Mouse (Mus musculus) spleen, adult 2 months (tissue): ENCODE measurements around the gene Ndufv3. TPM values are rescaled to one million over a fixed set of nuclear protein-coding genes. Genes with fewer than 3 reads are reported as not detected.

Experiments used
- DNase-seq, 2 experiments: peaks; one replicate each; pipeline versions ENCODE4 v3.0.0 to v3.0.0-alpha.2; 2012 to 2021; ENCODE audit warnings: low spot score in 2 of 2, low read depth in 1 of 2
- H3K27ac ChIP-seq: fragments of 200-500 bp; 2 replicates; pipeline ENCODE4 v1.5.1; 2012; ENCODE audit warnings: low read length, inconsistent platforms; ENCODE audit not compliant: insufficient read depth
- H3K27me3 ChIP-seq: fragments of 200-500 bp; 2 replicates; pipeline ENCODE4 v1.6.1; 2012; ENCODE audit warnings: mild to moderate bottlenecking, moderate library complexity, low read length, inconsistent platforms; ENCODE audit not compliant: control insufficient read depth, insufficient read depth
- H3K36me3 ChIP-seq: fragments of 200-500 bp; 2 replicates; pipeline ENCODE4 v1.6.1; 2012; ENCODE audit warnings: mild to moderate bottlenecking, low read length, inconsistent platforms; ENCODE audit not compliant: control insufficient read depth, insufficient read depth
- H3K4me1 ChIP-seq: fragments of 200-500 bp; 2 replicates; pipeline ENCODE4 v1.6.1; 2011; ENCODE audit warnings: inconsistent platforms; ENCODE audit not compliant: control insufficient read depth, insufficient read depth, insufficient read length
- H3K4me3 ChIP-seq: fragments of 200-500 bp; 2 replicates; pipeline ENCODE4 v1.5.1; 2011; ENCODE audit warnings: mild to moderate bottlenecking, inconsistent platforms; ENCODE audit not compliant: insufficient read depth, insufficient read length; ENCODE audit errors: extremely low read depth
- CTCF ChIP-seq: fragments of 200-500 bp; IDR thresholded peaks from 2 replicates; pipeline ENCODE4 v1.5.1; 2011; ENCODE audit warnings: mild to moderate bottlenecking, inconsistent platforms; ENCODE audit not compliant: insufficient read depth, insufficient read length, insufficient replicate concordance; ENCODE audit errors: extremely low read depth
- POLR2A ChIP-seq: fragments of 200-500 bp; IDR thresholded peaks from 2 replicates; pipeline ENCODE4 v1.6.1; 2011; ENCODE audit warnings: low read depth, low read length, inconsistent platforms
- WGBS: fragments of 180-500 bp; shearing (Covaris S2); methylation state at CpG from one replicate; pipeline ENCODE4 v1.1.7; 2018; 5-methylcytosine and 5-hydroxymethylcytosine counted together
- polyA plus RNA-seq: library from polyadenylated mRNA; depleted of rRNA; stranded (reverse); fragments of >200 nt; gene quantifications from 2 replicates; pipeline ENCODE4 v1.2.3, GENCODE M21; 2012

Gene Ndufv3
- polyA plus RNA-seq, 1 experiment, result 42.7 TPM

DNA sequence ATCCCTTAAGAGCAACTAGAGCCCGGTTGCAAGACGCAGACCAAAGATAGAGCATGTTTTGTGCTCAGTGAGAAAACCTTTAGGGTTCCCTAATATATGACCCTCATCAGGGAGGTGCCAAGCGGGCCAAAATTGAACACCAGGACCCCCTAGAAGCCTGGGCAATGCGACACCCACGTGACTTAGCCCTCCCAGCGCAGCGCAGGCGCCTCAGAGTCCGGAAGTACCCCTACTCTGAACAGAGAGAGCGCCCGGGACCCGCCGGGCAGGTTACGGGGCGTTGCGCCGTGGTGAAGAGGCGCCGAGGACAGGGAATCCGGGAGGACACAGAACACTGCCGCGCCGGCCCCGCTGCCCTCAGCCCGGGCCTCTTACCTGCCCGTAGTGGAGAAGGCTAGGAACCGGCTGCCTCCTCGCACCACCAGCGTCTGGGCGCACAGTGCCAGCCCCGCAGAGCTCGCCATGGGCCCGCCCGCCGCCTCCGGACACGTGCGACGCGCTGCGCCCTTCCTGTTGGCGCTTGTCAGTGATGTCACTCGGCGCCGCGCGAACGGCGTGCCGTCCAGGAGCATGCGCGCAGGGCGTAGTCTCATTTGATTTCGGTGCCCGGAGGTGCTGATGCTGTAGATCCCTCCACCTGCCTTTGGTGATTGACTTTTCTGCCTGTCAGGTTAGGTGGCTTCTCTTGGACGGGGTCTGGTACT is 8.0 kb upstream of the Ndufv3 start:
- no peaks in the 10 kb centered on the region for H3K27me3 ChIP-seq
- peak; percentile 42 for TF ChIP-seq POLR2A
- no peak for TF ChIP-seq CTCF
- under 1% methylated on average over 56 of the region's 56 CpGs for WGBS
- H3K27ac ChIP-seq, result peak overlapping the region; percentile 61
- peaks cover 18% of the 10 kb centered on the region for H3K36me3 ChIP-seq
- no peaks in the 10 kb centered on the region for H3K4me1 ChIP-seq
- DNase-seq, result peak; percentile 80 to 84
- peak overlapping the region; percentile 80 for H3K4me3 ChIP-seq

DNA sequence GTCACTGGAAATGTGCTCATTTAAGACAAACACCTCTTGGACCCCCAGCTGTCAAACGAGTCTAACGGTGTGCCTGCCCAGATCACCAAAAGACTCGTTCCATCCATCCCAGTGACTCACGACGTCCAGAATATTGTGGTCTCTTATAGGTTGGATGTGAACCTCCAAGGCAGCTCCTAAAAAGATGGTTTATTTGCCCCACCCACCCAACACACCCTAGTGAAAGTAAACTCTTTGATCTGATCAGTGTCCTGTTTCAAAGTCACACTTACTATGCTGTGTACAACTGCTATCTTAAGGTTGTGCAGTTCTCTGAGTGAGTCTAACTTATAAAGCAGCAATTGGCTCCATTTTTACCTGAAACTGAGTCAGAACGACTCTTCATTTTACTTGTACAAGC is 7.3 kb upstream of the Ndufv3 start:
- Histone ChIP-seq H3K4me3 (peak overlapping the region; percentile 80; the same call in 1 of the 2 replicates), H3K27me3 (no peaks in the 10 kb centered on the region), H3K27ac (peak overlapping the region; percentile 24; the same call in 1 of the 2 replicates), H3K4me1 (no peaks in the 10 kb centered on the region), H3K36me3 (peaks cover 14% of the 10 kb centered on the region)
- DNase-seq, result no peak
- WGBS, result 16% methylated on average over 6 of the region's 6 CpGs
- no peak for TF ChIP-seq CTCF

DNA sequence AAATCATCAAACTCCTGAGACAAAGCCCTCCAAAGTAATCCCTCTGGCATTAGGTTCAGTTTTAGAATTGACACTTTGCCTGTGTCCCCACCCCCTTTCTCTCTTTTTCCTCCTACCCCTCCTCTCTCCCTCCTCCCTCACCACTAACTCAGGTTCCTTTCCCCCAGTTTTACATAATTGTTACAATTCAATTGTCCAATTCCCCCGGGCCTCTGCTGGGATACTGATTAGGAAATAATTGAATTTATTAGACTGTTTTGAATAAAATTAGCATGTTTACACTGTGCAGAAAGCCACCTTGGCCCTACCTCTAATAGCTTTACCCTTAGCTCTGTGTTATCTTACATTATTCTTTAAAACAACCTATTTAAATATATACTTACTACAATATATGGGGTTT is 5.2 kb upstream of the Ndufv3 start:
- no peaks in the 10 kb centered on the region for H3K4me1 ChIP-seq
- DNase-seq, result no peak
- H3K27me3 ChIP-seq, result no peaks in the 10 kb centered on the region
- H3K27ac ChIP-seq, result no peak overlapping the region
- 69% methylated on average over 1 of the region's 1 CpGs for WGBS
- peaks cover 2% of the 10 kb centered on the region for H3K36me3 ChIP-seq
- TF ChIP-seq CTCF (no peak), POLR2A (no peak)
- H3K4me3 ChIP-seq, result no peak overlapping the region

- WGBS, result 5% methylated on average over 7 of the region's 7 CpGs
- H3K4me3 ChIP-seq, result peak overlapping the region; percentile 59
- H3K4me1 ChIP-seq, result peaks cover 3% of the 10 kb centered on the region; the same call in 1 of the 2 replicates
- H3K36me3 ChIP-seq, result peaks cover 2% of the 10 kb centered on the region; the same call in 1 of the 2 replicates
- no peaks in the 10 kb centered on the region for H3K27me3 ChIP-seq
- H3K27ac ChIP-seq, result peak overlapping the region; percentile 52
- no peak for DNase-seq
- no peak for TF ChIP-seq CTCF
Measured at GRCm38 (mm10) chr17:31519344-31519945, 470 bp upstream of the Ndufv3 start.

- TF ChIP-seq CTCF (no peak), POLR2A (no peak)
- Histone ChIP-seq H3K27me3 (no peaks in the 10 kb centered on the region), H3K36me3 (peaks cover 2% of the 10 kb centered on the region; the same call in 1 of the 2 replicates), H3K4me3 (no peak overlapping the region), H3K27ac (no peak overlapping the region), H3K4me1 (peaks cover 3% of the 10 kb centered on the region; the same call in 1 of the 2 replicates)
- no peak for DNase-seq
- 39% methylated on average over 3 of the region's 3 CpGs for WGBS
Measured at GRCm38 (mm10) chr17:31520895-31521294, 980 bp downstream of the Ndufv3 start.

DNA sequence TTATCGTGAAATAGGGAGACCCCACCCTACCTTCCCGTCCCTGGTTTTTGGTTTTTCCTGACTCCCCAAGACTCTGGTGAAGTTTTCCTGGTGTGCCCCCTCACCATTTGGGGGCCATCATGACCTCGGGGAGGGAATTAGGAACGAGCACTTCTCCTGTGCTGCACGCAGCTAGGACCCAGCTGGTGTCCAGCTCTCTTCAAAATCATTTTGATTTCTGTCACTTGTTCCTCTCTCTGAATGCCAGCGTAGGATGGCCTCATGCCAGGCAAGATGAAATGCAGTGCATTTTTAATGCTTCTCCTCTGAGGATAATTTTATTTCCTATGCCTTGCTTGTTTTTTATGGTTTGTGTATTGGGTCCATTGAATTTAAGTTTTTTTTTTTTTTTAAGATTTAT is 2.0 kb downstream of the Ndufv3 start:
- no peak for TF ChIP-seq POLR2A
- TF ChIP-seq CTCF, result no peak
- H3K4me3 ChIP-seq, result no peak overlapping the region
- no peak for DNase-seq
- peaks cover 4% of the 10 kb centered on the region; the same call in 1 of the 2 replicates for H3K36me3 ChIP-seq
- WGBS, result 90% methylated on average over 6 of the region's 6 CpGs
- no peak overlapping the region for H3K27ac ChIP-seq
- H3K4me1 ChIP-seq, result peaks cover 3% of the 10 kb centered on the region; the same call in 1 of the 2 replicates
- H3K27me3 ChIP-seq, result no peaks in the 10 kb centered on the region

DNA sequence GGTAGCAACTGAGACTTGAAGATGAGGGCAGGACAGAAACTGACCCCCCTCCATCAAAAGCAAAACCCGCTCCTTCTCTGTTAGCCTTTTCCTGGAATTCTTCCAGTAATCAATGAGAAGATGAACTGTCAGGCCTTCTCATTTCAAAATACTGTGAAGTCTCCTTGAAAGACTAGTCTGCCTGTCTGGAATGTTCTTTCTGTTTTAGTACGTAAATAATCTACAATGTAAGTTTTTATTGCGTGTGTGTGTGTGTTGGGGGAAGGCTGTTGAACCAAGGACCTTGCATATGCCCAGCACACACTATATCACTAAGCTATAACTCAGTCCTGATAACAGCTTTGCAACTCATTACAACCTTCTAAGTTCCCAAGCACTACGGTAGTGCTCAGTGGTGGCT is 5.2 kb downstream of the Ndufv3 start:
- Histone ChIP-seq H3K36me3 (peaks cover 17% of the 10 kb centered on the region), H3K4me1 (peaks cover 3% of the 10 kb centered on the region; the same call in 1 of the 2 replicates), H3K4me3 (no peak overlapping the region), H3K27ac (no peak overlapping the region), H3K27me3 (no peaks in the 10 kb centered on the region)
- WGBS, result 89% methylated on average over 4 of the region's 4 CpGs
- TF ChIP-seq CTCF, result no peak
- no peak for TF ChIP-seq POLR2A
- no peak for DNase-seq
